Mouse (Mus musculus) lung, postnatal 14 days (tissue): ENCODE measurements around the gene 4930578C19Rik.
A peak's percentile ranks its signal among the peaks of the same experiment; 100 is the strongest.
"Not testable (repeated sequence)": the region's sequence is repeated elsewhere in the genome, so short reads cannot be mapped to it uniquely, and the experiment has no call there.

Experiments
- DNase-seq: peaks from one replicate; pipeline ENCODE4 v3.0.0; 2021

The 4930578C19Rik gene

GRCm38 (mm10) chrX:18461198-18461601, at the start of gene 4930578C19Rik:
4930578C19Rik (minus strand) TSS chrX:18461397.
- peak; percentile 27 for DNase-seq

- no peak for DNase-seq
These were observed 6.5 kb upstream of the 4930578C19Rik start for GRCm38 (mm10) chrX:18467690-18468089.

GRCm38 (mm10) chrX:18462879-18463278, 1.7 kb upstream of the 4930578C19Rik start:
- no peak for DNase-seq

GRCm38 (mm10) chrX:18451559-18451958, 9.6 kb downstream of the 4930578C19Rik start:
- DNase-seq, result no peak

GRCm38 (mm10) chrX:18442066-18442465, 19.1 kb downstream of the 4930578C19Rik start:
- peak; percentile 58 for DNase-seq

- DNase-seq, result no peak
These were observed 35.7 kb downstream of the 4930578C19Rik start for GRCm38 (mm10) chrX:18425451-18425850.

- DNase-seq, result no peak
These were observed 38.0 kb downstream of the 4930578C19Rik start for GRCm38 (mm10) chrX:18423206-18423605.

GRCm38 (mm10) chrX:18420161-18420784, 40.9 kb downstream of the 4930578C19Rik start:
- DNase-seq, result no peak

GRCm38 (mm10) chrX:18418977-18419376, 42.2 kb downstream of the 4930578C19Rik start:
- DNase-seq, result no peak

- no peak for DNase-seq
These were observed 46.6 kb downstream of the 4930578C19Rik start for GRCm38 (mm10) chrX:18414560-18414959.

- no peak for DNase-seq
These were observed 49.9 kb downstream of the 4930578C19Rik start for GRCm38 (mm10) chrX:18411071-18411840.

- no peak for DNase-seq
These were observed 51.6 kb downstream of the 4930578C19Rik start for GRCm38 (mm10) chrX:18409598-18409997.

GRCm38 (mm10) chrX:18402296-18402695, 58.9 kb downstream of the 4930578C19Rik start:
- no peak for DNase-seq

GRCm38 (mm10) chrX:18396700-18397099, 64.5 kb downstream of the 4930578C19Rik start:
- DNase-seq, result no peak

GRCm38 (mm10) chrX:18384181-18384580, 77.0 kb downstream of the 4930578C19Rik start:
- not testable (repeated sequence) for DNase-seq
